Mouse (Mus musculus): ENCODE data around the gene Mrpl3. TPM values are rescaled to one million over a fixed set of nuclear protein-coding genes. Genes with fewer than 3 reads are reported as not detected.
"Not testable (repeated sequence)": the region's sequence is repeated elsewhere in the genome, so short reads cannot be mapped to it uniquely, and the experiment has no call there.

Gene Mrpl3
- polyA plus RNA-seq, 1 experiment from 2014 or later, result 42.8 TPM

DNA sequence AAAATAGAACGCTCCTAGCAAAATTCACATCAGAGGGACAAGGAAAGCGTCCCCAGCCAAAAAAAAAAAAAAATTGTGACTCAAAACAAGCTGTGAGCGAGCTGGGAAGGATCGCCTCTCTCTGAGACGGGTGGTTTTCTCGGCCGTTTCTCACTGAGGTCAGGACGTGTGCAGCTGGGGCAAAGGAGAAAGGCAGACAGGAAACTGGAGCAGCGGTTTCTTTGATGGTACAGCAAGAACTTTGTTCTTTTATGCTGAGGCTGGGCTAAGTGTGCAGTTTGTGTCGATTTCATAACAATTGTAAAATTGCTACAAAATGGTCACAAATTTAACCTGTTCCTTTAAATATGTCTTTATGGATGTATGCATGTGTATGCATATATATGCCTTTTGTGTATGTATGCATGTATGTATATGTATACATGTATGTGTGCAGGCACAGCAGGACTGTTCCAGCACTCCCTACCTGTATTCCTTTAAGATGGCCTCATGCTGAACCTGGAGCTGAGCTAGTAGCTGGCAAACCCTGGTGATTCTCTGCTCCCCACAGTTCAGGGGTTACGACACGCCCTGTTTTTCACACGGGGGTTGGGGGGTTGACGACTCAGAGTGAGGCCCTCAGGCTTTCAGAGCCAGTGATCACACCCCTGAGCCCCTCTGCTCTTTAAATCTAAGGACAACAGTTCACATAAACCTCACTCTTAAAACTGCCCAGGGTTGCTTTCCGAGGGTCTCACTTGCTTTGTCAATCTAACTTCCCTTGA lies 48.0 kb downstream of the Mrpl3 start:
- H3K27me3 ChIP-seq (ENCODE audit: control insufficient read depth, insufficient read depth, low read depth, low read length), result no peaks in the 10 kb centered on the region
- H3K4me3 ChIP-seq (ENCODE audit: low read depth, low read length), result no peak overlapping the region
- ATAC-seq (ENCODE audit: low read depth), result no peak
- H3K36me3 ChIP-seq (ENCODE audit: control insufficient read depth, insufficient read depth), result no peaks in the 10 kb centered on the region
- 35% methylated on average over 15 of the region's 15 CpGs for WGBS (ENCODE audit: insufficient replicate concordance)
- H3K9ac ChIP-seq (ENCODE audit: low read depth, low read length), result no peak overlapping the region
- no peak overlapping the region for H3K4me2 ChIP-seq (ENCODE audit: low read depth, low read length)
- H3K9me3 ChIP-seq (replicated peaks; ENCODE audit: control insufficient read depth, low read length), result no peaks in the 10 kb centered on the region
- no peaks in the 10 kb centered on the region for H3K4me1 ChIP-seq (ENCODE audit: control insufficient read depth, low read depth, low read length)
- H3K27ac ChIP-seq (ENCODE audit: low read length), result no peak overlapping the region

DNA sequence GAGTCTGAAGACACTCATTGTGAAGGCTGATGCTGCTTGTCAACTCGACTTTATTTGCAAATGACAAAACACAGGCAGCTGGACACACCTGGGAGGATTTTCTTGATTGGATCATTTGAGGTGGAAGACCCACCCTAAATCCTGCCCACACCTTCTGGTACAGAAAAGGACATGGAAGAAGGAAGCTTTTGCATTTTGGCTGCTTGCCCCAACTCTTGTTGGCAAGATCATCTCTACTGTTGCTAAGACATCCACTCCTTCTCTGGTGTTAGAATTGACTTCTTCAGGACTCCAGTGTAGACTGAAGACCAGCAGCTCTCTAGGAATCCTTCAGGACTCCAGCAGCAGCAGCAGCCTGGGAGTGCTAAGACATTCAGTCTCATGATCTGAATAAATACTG lies 48.9 kb downstream of the Mrpl3 start:
- Histone ChIP-seq H3K4me1 (ENCODE audit: control insufficient read depth, low read depth, low read length) (no peaks in the 10 kb centered on the region), H3K27me3 (ENCODE audit: control insufficient read depth, insufficient read depth, low read depth, low read length) (no peaks in the 10 kb centered on the region), H3K27ac (ENCODE audit: low read length) (no peak overlapping the region), H3K4me3 (ENCODE audit: low read depth, low read length) (no peak overlapping the region), H3K9ac (ENCODE audit: low read depth, low read length) (no peak overlapping the region), H3K4me2 (ENCODE audit: low read depth, low read length) (no peak overlapping the region), H3K36me3 (ENCODE audit: control insufficient read depth, insufficient read depth) (no peaks in the 10 kb centered on the region), H3K9me3 (replicated peaks; ENCODE audit: control insufficient read depth, low read length) (no peaks in the 10 kb centered on the region)
- ATAC-seq (ENCODE audit: low read depth), result no peak
- 17% methylated on average over 1 of the region's 1 CpGs for WGBS (ENCODE audit: insufficient replicate concordance)

DNA sequence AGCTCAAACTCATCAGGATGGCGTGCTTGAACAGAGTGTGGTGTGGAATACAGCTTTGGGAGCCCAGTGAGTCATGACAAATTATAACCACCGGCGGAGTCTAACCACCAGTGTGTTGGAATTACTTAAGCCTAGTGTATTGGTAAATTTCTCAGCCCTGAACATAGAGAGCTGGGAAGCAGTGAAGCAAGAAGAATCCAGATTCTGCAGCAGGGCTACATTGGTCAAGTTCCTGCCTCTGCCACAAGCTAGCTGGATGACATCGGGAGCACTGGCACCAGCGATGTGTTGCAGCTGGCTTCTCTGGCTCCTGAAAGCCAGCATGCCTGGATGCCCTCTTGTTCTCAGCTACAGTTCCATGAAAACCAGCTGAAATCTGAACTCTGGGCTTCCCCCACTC lies 50.9 kb downstream of the Mrpl3 start:
- Histone ChIP-seq H3K36me3 (ENCODE audit: control insufficient read depth, insufficient read depth) (no peaks in the 10 kb centered on the region), H3K27ac (ENCODE audit: low read length) (no peak overlapping the region), H3K27me3 (ENCODE audit: control insufficient read depth, insufficient read depth, low read depth, low read length) (no peaks in the 10 kb centered on the region), H3K4me3 (ENCODE audit: low read depth, low read length) (no peak overlapping the region), H3K9me3 (replicated peaks; ENCODE audit: control insufficient read depth, low read length) (no peaks in the 10 kb centered on the region), H3K4me2 (ENCODE audit: low read depth, low read length) (no peak overlapping the region), H3K4me1 (ENCODE audit: control insufficient read depth, low read depth, low read length) (no peaks in the 10 kb centered on the region), H3K9ac (ENCODE audit: low read depth, low read length) (no peak overlapping the region)
- no peak for ATAC-seq (ENCODE audit: low read depth)
- WGBS (ENCODE audit: insufficient replicate concordance), result 77% methylated on average over 5 of the region's 5 CpGs

DNA sequence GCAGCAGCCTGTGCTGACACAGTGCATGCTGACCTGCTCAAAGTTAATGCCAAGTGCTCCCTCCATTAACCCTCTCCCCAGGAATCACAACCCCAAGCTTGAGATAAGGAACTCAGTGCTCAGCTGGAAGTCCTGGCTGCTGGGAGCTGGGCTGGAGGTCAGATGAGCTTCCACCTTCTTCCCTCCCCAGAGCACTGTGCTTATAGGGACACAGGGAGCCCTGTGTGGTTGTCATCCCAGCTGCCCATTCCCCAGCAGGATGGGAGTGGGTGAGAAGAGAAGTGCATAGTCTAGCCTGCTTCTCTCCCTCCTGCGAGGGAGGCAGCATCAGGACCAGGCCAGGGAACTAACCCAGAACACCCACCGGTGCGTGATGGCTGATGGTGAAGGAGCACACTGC lies 72.2 kb downstream of the Mrpl3 start:
- not testable (repeated sequence) for H3K36me3 ChIP-seq (ENCODE audit: control insufficient read depth, insufficient read depth); ATAC-seq (ENCODE audit: low read depth); H3K4me2 ChIP-seq (ENCODE audit: low read depth, low read length); H3K27me3 ChIP-seq (ENCODE audit: control insufficient read depth, insufficient read depth, low read depth, low read length); H3K4me1 ChIP-seq (ENCODE audit: control insufficient read depth, low read depth, low read length); H3K27ac ChIP-seq (ENCODE audit: low read length); H3K4me3 ChIP-seq (ENCODE audit: low read depth, low read length); H3K9me3 ChIP-seq (replicated peaks; ENCODE audit: control insufficient read depth, low read length); H3K9ac ChIP-seq (ENCODE audit: low read depth, low read length)
- WGBS (ENCODE audit: insufficient replicate concordance), result 72% methylated on average over 3 of the region's 3 CpGs

Other genes starting within 250 kb of the Mrpl3 start
- gene Nudt16, start 78.6 kb downstream of the Mrpl3 start, polyA plus RNA-seq (2015; fragmentation: Nextera tagmentation; extraction: Ambion mirVana), result 4.5 and 5.0 TPM in 2 replicates
- not detected in 2 replicates for gene 1700080E11Rik, start 91.9 kb downstream of the Mrpl3 start, polyA plus RNA-seq (2015; fragmentation: Nextera tagmentation; extraction: Ambion mirVana)